Mouse (Mus musculus) megakaryocyte, embryonic 14.5 days (primary cell): ENCODE measurements around the gene Ccdc155.

ENCODE experiments used
- FLI1 ChIP-seq: IDR thresholded peaks from 2 replicates; pipeline ENCODE4 v1.6.1; 2012; ENCODE audit warnings: low read length, inconsistent platforms, mixed read lengths
- GATA1 ChIP-seq: IDR thresholded peaks from 3 replicates; pipeline ENCODE4 v1.6.1; 2012; ENCODE audit warnings: mixed read lengths, low read length, inconsistent platforms, borderline replicate concordance

DNA sequence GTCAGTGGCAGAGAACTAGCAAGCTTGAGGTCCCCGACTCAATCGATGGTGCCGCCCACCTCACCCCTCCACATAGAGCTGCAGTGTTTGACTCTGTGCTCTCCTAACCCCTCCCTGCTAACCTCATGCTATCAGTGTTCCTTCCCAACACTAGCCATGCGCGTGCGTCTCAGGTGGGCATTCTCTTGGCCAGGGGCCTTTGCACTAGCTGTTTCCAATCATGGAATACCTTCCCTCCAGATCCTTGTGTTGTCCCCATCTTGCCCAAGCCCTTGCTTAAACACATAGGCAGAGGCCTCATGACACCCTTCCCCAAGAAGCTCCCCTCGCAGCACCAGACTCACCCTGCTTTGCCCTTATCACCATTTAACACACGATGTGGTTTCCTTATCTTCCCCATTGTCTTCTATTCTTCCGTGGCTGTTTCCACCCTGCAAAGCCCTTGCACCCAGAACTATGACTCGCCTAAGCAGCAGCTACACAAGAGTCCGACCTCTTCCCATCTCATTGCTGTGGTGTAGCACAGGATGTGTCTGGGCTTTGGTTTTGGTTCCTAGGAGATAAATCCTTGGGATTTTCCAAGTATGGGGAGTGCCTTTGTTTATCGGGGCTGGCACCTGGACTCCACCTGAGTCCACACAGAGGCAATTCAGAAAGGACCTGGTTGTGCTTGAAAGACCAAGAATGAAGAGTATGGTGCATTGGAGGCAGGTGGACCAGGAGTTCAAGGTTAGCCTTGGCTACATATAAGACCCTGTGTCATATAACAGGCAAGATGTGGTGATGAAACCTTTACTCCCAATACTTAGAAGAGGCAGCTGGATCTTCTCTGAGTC, 67.3 kb downstream of the Ccdc155 start:
- 0 out of 2 replicates have a peak, but pooled peaks have one; percentile 33 for TF ChIP-seq FLI1
- peak; percentile 98 for TF ChIP-seq GATA1
